Mouse (Mus musculus) intestine, embryonic 16.5 days (tissue): ENCODE data around the gene Lgals3bp. TPM values are rescaled to one million over a fixed set of nuclear protein-coding genes. Genes with fewer than 3 reads are reported as not detected.
A peak's percentile ranks its signal among the peaks of the same experiment; 100 is the strongest.

Source experiments
- ATAC-seq: fragments of 200-750 bp; cut with Nextera tagmentation; 2 replicates; pipeline ENCODE4 v1.8.0; 2017; ENCODE audit warnings: moderate TSS enrichment, moderate library complexity
- H3K27ac ChIP-seq: fragments of 300-500 bp; sonication (generic); 2 replicates; pipeline ENCODE4 v1.5.1; 2014; ENCODE audit warnings: mild to moderate bottlenecking, low read length
- H3K27me3 ChIP-seq: fragments of 300-500 bp; sonication (generic); replicated peaks from 2 replicates; pipeline ENCODE4 v1.6.1; 2014; ENCODE audit warnings: low read length, control low read depth, mixed read lengths; ENCODE audit not compliant: control insufficient read depth, insufficient read depth
- H3K36me3 ChIP-seq: fragments of 300-500 bp; sonication (generic); 2 replicates; pipeline ENCODE4 v1.6.1; 2014; ENCODE audit warnings: low read length, control low read depth; ENCODE audit not compliant: control insufficient read depth, insufficient read depth
- H3K4me1 ChIP-seq: fragments of 300-500 bp; sonication (generic); 2 replicates; pipeline ENCODE4 v1.6.1; 2014; ENCODE audit warnings: low read length, control low read depth, mixed read lengths; ENCODE audit not compliant: control insufficient read depth, insufficient read depth
- H3K4me2 ChIP-seq: fragments of 300-500 bp; sonication (generic); 2 replicates; pipeline ENCODE4 v1.6.1; 2014; ENCODE audit warnings: low read depth, low read length, control low read depth
- H3K4me3 ChIP-seq: fragments of 300-500 bp; sonication (generic); 2 replicates; pipeline ENCODE4 v1.5.1; 2014; ENCODE audit warnings: mild to moderate bottlenecking, low read length
- H3K9ac ChIP-seq: fragments of 300-500 bp; sonication (generic); 2 replicates; pipeline ENCODE4 v1.6.1; 2014; ENCODE audit warnings: low read depth, low read length
- H3K9me3 ChIP-seq: fragments of 300-500 bp; sonication (generic); 2 replicates; pipeline ENCODE4 v1.6.1; 2016; ENCODE audit warnings: low read length, control low read depth; ENCODE audit not compliant: control insufficient read depth
- WGBS: fragments of 180-500 bp; shearing (Covaris S2); extraction: QIAGEN DNeasy Blood & Tissue Kit; methylation state at CpG from one replicate; pipeline ENCODE4 v1.1.7; 2014; 5-methylcytosine and 5-hydroxymethylcytosine counted together
- polyA plus RNA-seq: library from polyadenylated mRNA; unstranded; fragments of >200 nt; fragmentation: Nextera tagmentation; extraction: Ambion mirVana; gene quantifications from 2 replicates; pipeline ENCODE4 v1.2.1, GENCODE M21; 2015

Gene Lgals3bp
- polyA plus RNA-seq, 1 experiment from 2014 or later = 226 TPM

GRCm38 (mm10) chr11:118406521-118406920 is 4.6 kb upstream of the Lgals3bp start:
- no peaks in the 10 kb centered on the region for H3K9me3 ChIP-seq
- H3K4me3 ChIP-seq = no peak overlapping the region
- H3K27ac ChIP-seq = 0 out of 2 replicates have a peak overlapping the region, but pooled peaks have one; percentile 13
- 90% methylated on average over 5 of the region's 5 CpGs for WGBS
- H3K9ac ChIP-seq = no peak overlapping the region
- ATAC-seq = no peak
- H3K4me2 ChIP-seq = no peak overlapping the region
- no peaks in the 10 kb centered on the region for H3K27me3 ChIP-seq
- peaks cover 44% of the 10 kb centered on the region for H3K4me1 ChIP-seq
- H3K36me3 ChIP-seq = peaks cover 4% of the 10 kb centered on the region; the same call in 1 of the 2 replicates

- no peak overlapping the region for H3K4me2 ChIP-seq
- peaks cover 4% of the 10 kb centered on the region; the same call in 1 of the 2 replicates for H3K36me3 ChIP-seq
- H3K9ac ChIP-seq = no peak overlapping the region
- peaks cover 47% of the 10 kb centered on the region for H3K4me1 ChIP-seq
- H3K9me3 ChIP-seq = no peaks in the 10 kb centered on the region
- WGBS = 94% methylated on average over 8 of the region's 8 CpGs
- H3K27ac ChIP-seq = no peak overlapping the region
- no peak for ATAC-seq
- no peak overlapping the region for H3K4me3 ChIP-seq
- H3K27me3 ChIP-seq = no peaks in the 10 kb centered on the region
Observed at GRCm38 (mm10) chr11:118405311-118405710, 3.4 kb upstream of the Lgals3bp start.

- WGBS = 89% methylated on average over 6 of the region's 6 CpGs
- peaks cover 57% of the 10 kb centered on the region for H3K4me1 ChIP-seq
- no peaks in the 10 kb centered on the region for H3K27me3 ChIP-seq
- no peak overlapping the region for H3K4me3 ChIP-seq
- peak overlapping the region; percentile 13; the same call in 1 of the 2 replicates for H3K9ac ChIP-seq
- H3K4me2 ChIP-seq = no peak overlapping the region
- no peak for ATAC-seq
- H3K36me3 ChIP-seq = peaks cover 4% of the 10 kb centered on the region; the same call in 1 of the 2 replicates
- H3K9me3 ChIP-seq = no peaks in the 10 kb centered on the region
- H3K27ac ChIP-seq = no peak overlapping the region
Observed at GRCm38 (mm10) chr11:118403951-118404899, 2.3 kb upstream of the Lgals3bp start.

GRCm38 (mm10) chr11:118403183-118403582 is 1.3 kb upstream of the Lgals3bp start:
- H3K9ac ChIP-seq = no peak overlapping the region
- H3K9me3 ChIP-seq = no peaks in the 10 kb centered on the region
- no peak overlapping the region for H3K27ac ChIP-seq
- H3K4me1 ChIP-seq = peaks cover 47% of the 10 kb centered on the region
- ATAC-seq = no peak
- WGBS = 76% methylated on average over 2 of the region's 2 CpGs
- no peaks in the 10 kb centered on the region for H3K27me3 ChIP-seq
- H3K4me3 ChIP-seq = no peak overlapping the region
- peaks cover 4% of the 10 kb centered on the region; the same call in 1 of the 2 replicates for H3K36me3 ChIP-seq
- H3K4me2 ChIP-seq = no peak overlapping the region

- peak overlapping the region; percentile 72 for H3K9ac ChIP-seq
- peak; percentile 4; the same call in 1 of the 2 replicates for ATAC-seq
- no peaks in the 10 kb centered on the region for H3K9me3 ChIP-seq
- peaks cover 13% of the 10 kb centered on the region for H3K36me3 ChIP-seq
- peaks cover 32% of the 10 kb centered on the region for H3K4me1 ChIP-seq
- peak overlapping the region; percentile 50 for H3K4me3 ChIP-seq
- 63% methylated on average over 4 of the region's 4 CpGs for WGBS
- peak overlapping the region; percentile 95 for H3K27ac ChIP-seq
- H3K27me3 ChIP-seq = no peaks in the 10 kb centered on the region
- H3K4me2 ChIP-seq = peak overlapping the region; percentile 69
Observed at GRCm38 (mm10) chr11:118401195-118401594, 697 bp downstream of the Lgals3bp start.

GRCm38 (mm10) chr11:118400566-118400936 is 1.3 kb downstream of the Lgals3bp start:
- WGBS = 12% methylated on average over 6 of the region's 6 CpGs
- H3K36me3 ChIP-seq = peaks cover 19% of the 10 kb centered on the region
- peak overlapping the region; percentile 72 for H3K9ac ChIP-seq
- H3K4me3 ChIP-seq = peak overlapping the region; percentile 50
- H3K9me3 ChIP-seq = no peaks in the 10 kb centered on the region
- H3K27me3 ChIP-seq = no peaks in the 10 kb centered on the region
- peak; percentile 41 for ATAC-seq
- H3K27ac ChIP-seq = peak overlapping the region; percentile 95
- H3K4me1 ChIP-seq = peaks cover 32% of the 10 kb centered on the region
- peak overlapping the region; percentile 69 for H3K4me2 ChIP-seq

GRCm38 (mm10) chr11:118399891-118400565 is 1.9 kb downstream of the Lgals3bp start:
- Histone ChIP-seq H3K36me3 (peaks cover 21% of the 10 kb centered on the region), H3K9me3 (no peaks in the 10 kb centered on the region), H3K9ac (peak overlapping the region; percentile 72), H3K4me2 (peak overlapping the region; percentile 69), H3K27ac (peak overlapping the region; percentile 95), H3K27me3 (no peaks in the 10 kb centered on the region), H3K4me1 (peaks cover 32% of the 10 kb centered on the region), H3K4me3 (peak overlapping the region; percentile 50)
- WGBS = 48% methylated on average over 5 of the region's 5 CpGs
- ATAC-seq = peak; percentile 66

- Histone ChIP-seq H3K4me3 (no peak overlapping the region), H3K27me3 (no peaks in the 10 kb centered on the region), H3K27ac (no peak overlapping the region), H3K9me3 (no peaks in the 10 kb centered on the region), H3K4me2 (no peak overlapping the region), H3K9ac (no peak overlapping the region), H3K4me1 (peaks cover 32% of the 10 kb centered on the region), H3K36me3 (peaks cover 28% of the 10 kb centered on the region)
- 92% methylated on average over 26 of the region's 26 CpGs for WGBS
- no peak for ATAC-seq
Observed at GRCm38 (mm10) chr11:118397806-118398530, 3.9 kb downstream of the Lgals3bp start.

GRCm38 (mm10) chr11:118394538-118394937 is 7.4 kb downstream of the Lgals3bp start:
- Histone ChIP-seq H3K4me1 (peaks cover 2% of the 10 kb centered on the region; the same call in 1 of the 2 replicates), H3K9ac (no peak overlapping the region), H3K4me3 (no peak overlapping the region), H3K4me2 (no peak overlapping the region), H3K27ac (no peak overlapping the region), H3K36me3 (peaks cover 28% of the 10 kb centered on the region), H3K27me3 (no peaks in the 10 kb centered on the region), H3K9me3 (no peaks in the 10 kb centered on the region)
- no peak for ATAC-seq
- 67% methylated on average over 6 of the region's 6 CpGs for WGBS
